Mouse (Mus musculus): ENCODE data around the gene Pdia2.

DNA sequence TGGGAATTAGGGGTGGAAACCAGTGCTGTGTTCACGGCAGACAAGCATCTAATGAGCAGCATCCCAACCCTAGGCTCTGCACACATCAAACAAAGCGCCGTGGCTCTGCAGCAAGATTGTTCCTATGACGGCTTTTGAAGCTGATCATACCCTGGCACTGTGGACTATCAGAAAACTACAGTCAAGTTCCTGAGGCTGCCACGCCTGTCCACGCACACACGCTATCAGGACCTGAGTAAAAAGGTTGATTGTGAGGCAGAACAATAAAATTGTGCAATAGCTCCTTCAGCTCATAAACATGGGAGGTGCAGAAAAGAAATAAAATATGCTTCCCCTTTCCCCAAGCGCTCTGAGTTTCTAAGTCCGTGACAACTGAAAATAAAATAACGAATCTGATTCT lies 38.8 kb upstream of the Pdia2 start:
- TF ChIP-seq EP300 (IDR thresholded peaks at IDR 0.05) (no peak), CTCF (IDR thresholded peaks at IDR 0.05) (no peak)
